Mouse (Mus musculus) skeletal muscle tissue, adult 2 months (tissue): ENCODE results near the gene Gm11037.
A peak's percentile ranks its signal among the peaks of the same experiment; 100 is the strongest.

Experiments used
- DNase-seq: peaks from one replicate; pipeline ENCODE4 v3.0.0-alpha.2; 2012; ENCODE audit warnings: low read depth, low spot score

Gene Gm11037

DNA sequence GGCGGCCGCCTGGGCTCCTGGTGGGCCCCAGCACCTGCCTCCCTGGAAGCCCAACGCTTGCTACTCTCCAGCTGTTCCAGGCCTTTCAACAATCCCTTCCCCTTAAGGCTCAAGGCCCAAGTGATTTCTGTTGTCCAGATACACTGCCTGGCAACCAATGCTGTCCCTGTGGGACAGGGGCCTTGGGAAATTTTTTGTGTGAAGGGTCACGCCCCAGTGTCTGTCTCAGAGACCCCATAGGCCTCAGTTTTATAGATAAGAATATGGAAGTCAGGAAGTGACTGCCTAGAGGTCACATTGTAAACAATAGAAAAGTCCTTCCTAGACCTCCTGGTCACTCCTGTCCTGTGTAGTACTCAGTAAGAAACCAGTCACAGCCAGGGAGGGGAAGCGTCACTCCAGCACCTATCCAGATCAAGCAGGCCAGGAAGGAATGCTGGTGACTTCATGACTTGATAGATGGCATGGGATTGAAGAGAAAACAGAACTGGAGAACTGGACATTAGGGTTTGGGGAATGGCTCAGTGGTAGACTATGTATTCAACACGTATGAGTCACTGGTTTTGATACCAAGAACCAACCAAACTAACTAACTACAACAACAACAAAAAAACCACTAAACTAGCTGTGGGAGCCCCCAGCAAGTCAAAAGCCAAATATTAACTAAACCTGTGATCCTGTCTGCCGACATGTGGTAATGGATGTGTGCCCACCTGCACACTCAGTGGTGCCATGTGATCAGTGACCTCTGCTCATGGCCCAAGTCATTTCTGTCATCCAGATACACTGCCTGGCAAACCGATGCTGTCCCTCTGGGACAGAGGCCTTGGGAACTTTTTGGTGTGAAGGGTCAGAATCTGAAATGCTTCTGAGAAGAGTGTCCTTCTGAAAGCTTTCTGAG, 15.3 kb downstream of the Gm11037 start:
- DNase-seq: no peak

DNA sequence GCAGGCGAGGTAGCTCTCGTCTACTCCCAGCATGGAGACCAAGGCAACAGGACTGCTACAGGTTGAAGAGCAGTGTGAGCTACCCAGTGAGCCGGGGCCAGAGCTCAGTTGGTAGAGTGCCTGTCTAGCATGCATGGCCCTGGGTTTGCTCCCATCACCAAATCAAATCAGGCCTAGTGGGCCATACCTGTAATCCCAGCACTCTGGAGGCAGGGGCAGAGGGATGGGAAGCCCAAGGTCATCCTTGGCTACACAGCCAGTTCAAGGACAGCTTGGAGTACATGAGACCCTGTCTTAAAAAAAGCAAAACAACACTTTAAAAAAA, 15.9 kb downstream of the Gm11037 start:
- no peak for DNase-seq

DNA sequence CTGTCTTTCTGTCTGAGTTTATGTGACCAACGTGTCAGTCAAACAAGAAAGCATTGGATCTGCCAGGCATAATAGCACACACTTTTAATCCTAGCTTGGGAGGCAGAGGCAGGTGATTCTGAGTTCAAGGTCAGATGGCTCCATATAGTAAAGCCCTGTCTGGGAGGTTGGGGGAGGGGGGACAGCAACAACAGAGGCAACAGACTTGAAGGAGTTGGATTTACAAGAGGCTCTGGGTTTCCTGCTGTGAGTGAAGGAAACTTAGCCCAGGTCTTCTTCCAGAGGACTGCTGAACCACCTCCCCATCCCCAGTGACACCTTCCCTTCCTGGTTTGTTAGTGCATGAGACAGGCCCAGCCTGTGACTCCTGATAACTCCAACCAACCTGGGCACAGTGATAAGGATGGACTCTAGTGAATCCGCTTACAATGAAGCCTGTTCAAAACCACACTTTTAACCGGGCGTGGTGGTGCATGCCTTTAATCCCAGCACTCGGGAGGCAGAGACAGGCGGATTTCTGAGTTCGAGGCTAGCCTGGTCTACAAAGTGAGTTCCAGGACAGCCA, 19.0 kb downstream of the Gm11037 start:
- DNase-seq: no peak

DNA sequence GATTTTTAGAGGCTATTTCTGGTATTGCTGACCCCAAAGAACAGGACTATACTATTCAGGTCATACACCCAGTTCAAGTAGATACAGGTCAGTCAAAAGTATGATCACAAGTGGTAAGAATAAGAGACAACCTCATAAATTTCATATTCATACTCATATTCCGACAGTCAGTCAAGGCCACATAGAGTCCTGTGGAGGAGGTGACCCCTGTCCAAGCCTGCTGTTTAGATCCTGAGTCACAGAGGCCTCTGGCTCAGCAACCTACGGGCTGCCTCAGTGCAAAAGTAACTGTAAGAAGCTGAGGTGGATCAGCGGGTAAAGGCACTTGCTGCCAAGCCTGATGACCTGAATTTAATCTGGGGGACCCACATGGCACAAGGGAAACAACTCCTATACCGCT, 20.7 kb downstream of the Gm11037 start:
- no peak for DNase-seq

DNA sequence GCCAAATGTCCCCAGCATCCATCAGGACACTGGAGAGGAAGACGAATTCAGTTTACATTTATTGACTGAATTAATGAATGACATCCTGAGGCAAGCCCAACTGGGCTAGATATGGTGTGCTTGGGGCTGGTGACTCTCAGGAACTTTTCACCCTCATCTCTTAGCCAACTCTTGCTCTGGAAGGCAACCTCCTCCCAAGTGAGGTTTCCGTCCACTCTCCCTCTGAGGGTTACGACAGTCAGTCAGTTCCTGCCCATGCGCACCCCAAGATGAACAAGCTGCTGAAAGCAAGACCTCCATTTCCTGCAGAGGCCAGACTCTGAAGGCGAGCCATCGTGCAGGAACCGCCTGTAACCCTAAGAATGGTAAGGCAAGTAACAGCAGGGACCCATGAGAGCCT, 23.7 kb downstream of the Gm11037 start:
- no peak for DNase-seq

DNA sequence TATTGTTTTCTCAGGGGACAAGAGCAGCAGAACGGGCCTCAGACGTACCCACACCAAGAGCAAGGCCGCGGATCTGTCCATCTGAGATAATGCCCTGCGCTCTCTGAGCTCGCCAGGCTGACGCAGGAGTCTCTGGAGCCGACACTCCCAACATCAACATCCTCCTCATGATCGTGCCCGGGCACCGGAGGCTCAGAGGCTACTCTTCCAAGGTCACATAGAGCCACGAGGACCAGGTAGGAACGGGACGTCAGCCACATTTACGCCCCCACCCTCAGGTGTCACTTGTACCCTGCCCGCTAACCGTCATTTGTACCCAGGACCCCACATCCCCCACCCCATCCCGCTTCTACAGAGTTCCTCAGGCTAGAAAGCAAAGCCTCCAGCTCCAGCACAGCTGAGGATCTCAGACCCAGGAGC, 26.2 kb downstream of the Gm11037 start:
- no peak for DNase-seq

DNA sequence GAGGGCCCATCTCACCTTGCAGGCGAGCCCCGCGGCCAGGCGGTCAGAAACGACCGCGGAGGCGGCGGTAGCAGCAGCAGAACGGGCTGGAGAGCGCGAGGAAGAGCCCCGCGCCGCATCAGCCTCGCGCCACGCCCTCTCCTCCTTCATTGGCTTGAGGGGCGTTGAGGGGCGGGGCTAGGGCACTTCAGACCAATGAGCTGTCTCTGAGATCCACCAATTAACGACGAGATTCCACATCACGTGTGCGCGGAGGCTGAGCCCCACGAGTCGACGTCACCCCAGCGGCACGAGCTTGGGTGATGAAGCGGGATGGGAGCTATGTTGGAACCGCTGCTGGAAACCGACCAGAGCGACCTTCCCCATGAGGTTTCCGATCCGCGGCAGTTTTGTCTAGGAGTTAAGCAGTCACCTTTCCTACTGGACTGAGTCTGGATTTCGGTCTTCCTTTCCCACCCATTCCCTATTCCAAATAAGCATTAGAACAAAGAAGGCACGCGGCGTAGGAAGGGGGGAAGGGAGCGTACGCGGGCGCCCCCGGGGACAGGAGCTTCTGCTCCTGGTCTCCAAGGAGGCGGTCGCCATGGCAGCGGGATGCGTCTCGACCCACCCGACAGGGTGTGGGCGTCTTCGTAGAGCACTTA, 26.8 kb downstream of the Gm11037 start, which contains the start of gene 1700037H04Rik:
Gene 1700037H04Rik, minus strand, starts transcription at position 144 of the 644 bp plus-strand sequence.
- peak; percentile 98 for DNase-seq

DNA sequence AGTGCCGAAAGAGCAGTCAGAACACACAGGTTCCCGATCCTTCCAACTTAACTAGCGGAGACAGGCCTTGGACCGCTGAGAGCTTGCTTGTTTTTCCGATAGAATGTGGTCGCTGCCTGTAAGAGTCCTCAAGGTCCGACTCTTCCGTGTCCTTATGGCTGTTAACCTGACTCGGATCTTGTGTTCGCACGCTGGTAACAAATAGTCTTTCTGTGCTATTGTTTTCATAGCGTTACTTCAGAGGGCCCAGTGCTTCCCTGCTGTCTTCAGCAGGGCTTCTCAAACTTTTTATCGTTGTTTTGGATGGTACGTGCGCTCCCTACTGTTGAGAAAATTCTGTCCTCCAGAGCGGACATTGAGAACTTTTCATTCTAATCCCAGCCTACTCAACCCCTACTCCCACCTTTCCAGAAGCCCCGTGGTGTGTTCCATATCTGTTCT, 27.4 kb downstream of the Gm11037 start:
- DNase-seq: peak; percentile 30

DNA sequence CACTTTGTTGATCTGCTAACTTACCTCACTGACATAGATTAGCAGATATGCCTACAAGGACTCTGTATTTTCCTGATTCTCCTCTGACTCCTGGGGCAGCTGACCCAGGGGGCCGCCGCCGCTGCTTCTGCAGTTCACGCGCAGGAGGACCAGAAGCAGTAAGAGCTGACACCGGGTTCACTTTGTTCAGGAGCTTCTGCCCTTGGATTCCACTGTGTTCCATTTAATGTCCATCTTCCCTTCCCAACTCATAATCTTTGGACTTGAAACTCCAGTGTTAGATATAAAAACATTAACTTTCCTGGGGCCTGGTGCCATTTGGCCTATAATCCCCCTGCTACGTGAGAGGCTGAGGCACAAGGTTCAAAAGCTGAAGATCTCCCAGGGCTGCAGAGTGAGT, 30.6 kb downstream of the Gm11037 start:
- no peak for DNase-seq

DNA sequence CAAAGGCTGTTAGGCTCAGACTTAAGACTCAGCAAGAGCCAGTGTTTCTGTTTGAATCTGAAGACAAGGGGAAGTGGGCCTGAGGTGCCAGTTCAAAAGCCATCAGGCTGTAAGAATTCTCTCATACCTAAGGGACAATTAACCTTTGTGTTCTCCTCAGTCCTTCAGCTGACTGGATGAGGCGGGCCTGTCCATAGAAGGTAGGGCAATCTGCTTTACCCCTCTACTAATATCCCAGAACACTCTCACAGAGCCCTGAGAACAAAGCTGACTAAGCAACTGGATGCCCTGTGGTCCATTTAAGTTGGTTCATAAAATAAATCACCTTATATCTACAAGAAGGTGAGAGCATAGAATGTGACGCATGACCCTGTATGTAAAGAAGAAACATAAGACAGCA, 32.9 kb downstream of the Gm11037 start:
- DNase-seq: no peak

DNA sequence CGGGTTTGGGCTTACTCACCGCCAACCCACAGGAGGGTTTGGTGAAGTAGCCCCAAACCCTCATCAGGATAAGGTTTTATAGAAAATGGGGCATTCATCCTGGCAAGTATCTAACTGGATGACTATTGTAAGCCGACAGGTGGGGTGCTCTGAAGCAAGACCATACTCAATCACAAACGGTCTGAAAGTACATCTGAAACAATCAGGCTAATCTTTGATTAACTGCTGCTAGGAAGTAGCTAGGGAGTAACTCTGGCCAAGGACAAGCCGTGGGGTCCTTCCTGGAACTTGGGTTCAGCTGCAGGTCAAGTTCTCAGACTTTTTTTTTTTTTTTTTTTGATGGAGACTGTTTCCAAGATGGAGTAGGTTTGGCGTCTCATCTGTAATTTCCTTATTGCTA, 34.7 kb downstream of the Gm11037 start:
- DNase-seq: no peak

DNA sequence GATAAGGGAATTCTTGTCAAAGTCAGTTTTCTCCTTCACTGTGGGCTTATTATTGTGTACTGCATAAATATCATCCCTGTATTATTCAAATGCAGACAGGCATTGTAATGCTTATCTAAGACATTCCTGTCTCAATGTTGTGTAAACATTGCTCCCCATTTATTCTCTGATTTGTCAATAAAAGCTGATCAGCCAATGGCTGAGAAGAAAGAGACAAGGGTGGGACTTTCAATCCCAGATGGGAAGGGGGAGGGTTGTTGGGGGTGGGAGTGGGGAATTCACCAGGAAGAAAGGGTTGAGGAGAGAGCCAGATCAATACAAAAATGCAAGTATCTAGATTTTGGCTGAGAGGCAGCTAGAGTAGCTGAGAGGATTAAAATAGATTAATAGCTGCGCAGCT, 35.6 kb downstream of the Gm11037 start:
- DNase-seq: no peak

DNA sequence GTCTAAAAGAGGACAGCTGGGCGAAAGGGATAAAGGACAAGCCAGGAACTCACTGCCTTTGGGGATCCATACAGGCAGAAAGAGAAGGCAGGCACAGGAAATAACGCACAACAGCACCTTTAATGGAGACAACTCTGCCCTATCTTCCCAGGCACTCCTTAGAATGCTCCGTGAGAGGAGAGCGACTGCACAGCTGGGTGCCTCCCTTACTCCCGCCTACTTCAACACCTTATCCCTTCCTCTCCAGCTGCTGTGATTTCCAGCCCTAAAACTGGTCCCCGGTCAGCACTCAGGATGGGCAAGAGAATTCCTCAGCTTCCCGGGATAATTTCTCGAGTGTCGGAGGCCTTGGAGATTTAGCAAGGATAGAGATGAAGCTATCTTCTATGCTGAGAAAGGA, 37.6 kb downstream of the Gm11037 start:
- no peak for DNase-seq

DNA sequence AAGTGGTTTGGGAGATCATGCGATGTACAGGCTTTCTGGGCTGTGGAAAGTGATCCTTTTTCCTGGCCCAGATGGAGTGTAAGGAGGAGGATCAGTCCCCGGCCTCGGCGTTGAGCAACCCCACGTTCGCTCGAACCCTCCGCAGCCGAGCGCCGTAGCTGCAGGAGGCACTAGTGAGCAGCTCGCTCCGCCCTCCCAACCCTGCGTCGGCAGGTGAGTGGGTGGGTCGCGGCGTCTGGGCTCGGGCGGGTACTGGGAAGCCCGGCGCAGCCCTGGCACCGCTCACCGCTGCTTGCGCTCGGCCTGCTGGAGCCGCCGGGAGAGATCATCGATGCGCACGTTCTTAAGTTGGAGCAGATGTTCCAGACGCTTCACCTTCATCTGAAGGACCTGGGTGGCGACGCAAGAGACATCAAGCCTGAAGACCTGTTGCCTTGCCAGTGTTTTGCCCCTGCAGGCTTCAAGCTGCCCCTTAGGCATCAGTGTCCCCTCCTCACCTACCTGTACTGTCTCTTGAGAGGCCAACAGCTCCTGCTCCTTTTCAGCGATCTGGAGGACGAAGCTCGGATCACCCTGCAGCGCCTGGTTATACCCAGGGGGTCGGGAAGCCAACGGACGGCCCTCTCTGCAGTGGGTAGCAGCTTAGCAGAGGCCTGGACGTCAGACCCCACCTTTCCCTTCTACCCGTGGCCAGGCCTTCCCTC, 38.3 kb downstream of the Gm11037 start:
- no peak for DNase-seq

DNA sequence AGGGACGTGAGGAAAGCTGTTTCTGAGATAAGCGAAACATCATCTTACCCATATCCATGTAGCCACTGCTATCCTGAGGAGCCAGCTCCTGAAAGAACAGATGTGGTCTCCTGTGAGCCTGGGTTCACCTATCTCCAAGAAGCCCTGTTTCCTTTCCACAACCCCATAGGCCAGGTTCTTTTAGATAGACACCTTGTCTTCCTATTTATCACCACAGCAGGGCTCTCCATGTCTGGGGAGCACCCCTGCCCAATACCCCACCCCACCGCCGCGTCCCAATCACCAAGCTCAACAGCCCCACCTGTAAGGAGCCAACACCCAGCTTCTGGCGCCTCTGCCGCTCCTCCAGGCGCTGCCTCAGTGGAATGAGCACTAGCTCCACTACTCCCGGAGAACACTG, 39.0 kb downstream of the Gm11037 start:
- DNase-seq: no peak

DNA sequence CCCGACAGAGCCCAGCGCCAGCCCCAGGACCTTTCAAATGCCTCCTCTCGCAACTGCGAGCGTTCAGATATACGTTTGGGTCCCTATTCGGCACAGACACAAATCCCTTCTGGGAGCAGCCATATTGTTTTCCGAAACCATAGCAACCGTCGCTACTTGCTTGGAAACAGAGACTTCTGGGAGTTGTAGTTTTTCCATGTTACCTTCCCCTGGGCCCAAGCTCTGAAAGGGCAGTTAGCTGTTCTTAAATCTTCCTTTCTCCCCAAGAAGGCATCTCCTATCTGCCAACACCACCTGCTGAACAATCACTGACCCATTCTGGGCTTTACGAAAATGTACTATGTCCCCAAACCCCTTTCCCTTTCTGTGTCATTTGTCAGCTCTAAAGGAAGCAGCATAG, 41.4 kb downstream of the Gm11037 start:
- DNase-seq: peak; percentile 78

DNA sequence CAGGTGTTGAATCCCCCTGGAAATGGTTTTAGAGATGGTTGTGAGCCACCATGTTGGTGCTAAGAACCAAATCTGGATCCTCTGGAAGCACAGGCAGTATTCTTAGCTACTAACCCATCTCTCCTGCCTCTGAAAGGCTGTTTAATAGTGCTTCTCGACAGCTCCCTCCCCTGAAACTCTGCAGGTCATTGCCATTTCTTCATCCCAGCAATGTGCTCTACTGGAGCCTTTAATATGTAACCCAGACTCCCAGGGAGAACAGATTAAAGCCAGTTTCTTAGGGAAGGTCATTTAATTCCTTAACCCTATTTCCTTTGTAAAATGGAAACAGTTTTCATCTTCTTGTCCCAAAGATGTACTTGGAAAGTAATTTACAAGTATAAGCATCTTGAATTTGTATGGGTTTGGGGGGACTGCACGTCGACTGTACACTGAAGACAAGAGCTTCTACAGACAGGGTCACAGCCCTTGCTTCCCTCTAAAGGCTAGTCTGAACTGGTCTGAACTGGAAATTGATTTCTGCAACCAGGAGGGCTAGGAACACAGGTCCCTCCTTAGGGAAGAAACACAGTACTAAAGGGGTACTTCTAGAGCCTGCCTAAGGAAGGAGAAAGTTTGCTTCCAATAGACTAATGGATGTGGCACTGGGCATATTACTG, 42.1 kb downstream of the Gm11037 start:
- no peak for DNase-seq

DNA sequence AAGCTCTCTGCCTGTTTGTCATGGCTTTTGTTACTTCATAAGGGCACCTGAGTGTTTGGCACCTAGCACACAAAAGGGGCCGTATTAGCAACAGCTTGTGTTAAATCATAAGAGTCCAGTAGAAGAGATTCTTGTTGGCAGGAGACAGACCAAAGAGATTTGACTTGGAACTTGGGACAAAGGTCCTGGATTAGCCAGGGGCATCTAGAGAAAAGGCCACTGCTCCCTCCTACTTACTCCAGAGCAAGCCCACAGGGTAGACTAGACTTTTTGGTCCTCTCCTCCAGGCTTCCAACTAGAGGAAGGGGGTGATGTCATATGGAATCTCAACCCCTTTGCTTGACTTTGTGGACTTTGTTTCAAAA, 42.6 kb downstream of the Gm11037 start:
- DNase-seq: no peak

DNA sequence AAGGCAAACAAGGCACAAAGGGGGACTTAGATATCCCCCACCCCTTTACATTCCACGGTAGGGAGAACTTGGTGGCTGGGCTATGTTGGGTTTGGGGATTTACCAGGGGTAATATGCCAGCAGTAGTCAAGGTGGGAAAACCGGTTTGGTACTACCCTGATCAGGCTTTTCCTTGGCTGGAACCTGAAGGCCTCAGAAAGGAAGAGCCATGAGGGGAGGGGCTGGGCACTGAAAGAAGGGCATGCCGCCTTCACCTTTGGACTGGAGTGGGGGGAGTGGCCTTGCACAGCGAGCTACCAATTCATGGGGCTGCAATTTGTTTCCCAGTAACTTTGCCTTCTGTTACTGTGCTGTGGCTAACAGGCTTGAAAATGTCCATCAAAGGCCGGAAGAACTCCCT, 43.2 kb downstream of the Gm11037 start:
- no peak for DNase-seq

DNA sequence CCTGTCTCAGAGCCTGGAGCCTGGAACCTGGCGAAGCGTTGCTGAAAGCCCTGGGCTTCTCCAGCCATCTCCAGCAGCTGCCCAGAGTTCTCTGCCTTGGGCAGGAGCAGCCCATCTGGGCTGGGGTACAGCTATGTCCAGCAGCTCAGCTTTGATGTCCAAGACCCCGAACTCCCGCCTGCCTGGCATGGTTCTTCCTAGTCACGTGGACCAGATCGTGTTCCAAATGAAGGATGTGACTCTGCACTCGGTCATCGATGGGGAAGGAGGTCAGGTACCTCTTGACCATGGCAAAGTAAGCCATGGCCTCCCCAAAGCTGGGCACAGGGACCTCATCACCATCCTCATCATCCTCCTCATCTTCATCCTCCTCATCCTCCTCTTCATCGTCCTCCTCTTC, 44.6 kb downstream of the Gm11037 start:
- no peak for DNase-seq

DNA sequence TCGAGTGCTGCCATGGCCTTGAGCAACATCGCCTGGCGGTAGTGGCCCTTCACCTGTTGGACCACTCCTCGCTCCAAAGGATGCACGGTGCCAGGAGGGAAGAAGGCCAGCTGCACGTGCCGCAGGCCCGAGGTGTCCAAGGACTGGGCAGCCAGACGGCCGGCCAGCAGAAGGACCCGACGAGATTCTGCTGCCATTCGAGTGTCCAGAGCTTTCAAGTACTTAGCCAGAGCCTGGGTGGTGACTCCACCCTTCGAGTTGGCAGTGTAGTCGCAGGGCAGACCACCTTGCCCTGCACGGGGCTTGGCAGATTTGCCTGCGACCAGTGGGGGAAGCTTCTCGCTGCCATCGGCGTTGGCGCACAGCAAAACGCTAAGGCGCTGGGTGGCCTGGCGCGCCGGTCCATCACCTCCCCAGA, 45.5 kb downstream of the Gm11037 start:
- DNase-seq: no peak
